Mouse (Mus musculus): ENCODE data around the gene Patl2.
"Not testable (repeated sequence)": the region's sequence is repeated elsewhere in the genome, so short reads cannot be mapped to it uniquely, and the experiment has no call there.

The Patl2 gene

DNA sequence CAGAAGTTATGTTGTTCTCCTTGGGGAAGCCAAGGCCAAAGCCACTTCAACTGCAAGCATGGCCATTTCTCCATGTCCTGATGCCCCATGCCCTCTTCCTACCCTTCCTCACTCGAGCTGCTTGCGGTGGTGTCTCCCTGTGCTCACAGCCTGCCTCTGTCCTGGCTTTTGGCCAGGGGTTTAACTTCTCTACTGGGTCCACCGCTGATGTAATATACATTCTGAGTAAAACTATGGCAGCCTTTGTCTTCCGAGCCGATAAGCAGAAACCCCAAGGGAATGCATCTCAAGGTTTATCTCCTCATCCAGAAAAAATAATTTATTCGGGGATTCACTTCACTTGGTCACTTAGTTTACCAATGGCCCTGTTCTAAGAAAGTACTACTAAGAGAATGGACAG, 39.3 kb downstream of the Patl2 start:
- in situ Hi-C loops (cut with MboI, MseI) = no loop called here

DNA sequence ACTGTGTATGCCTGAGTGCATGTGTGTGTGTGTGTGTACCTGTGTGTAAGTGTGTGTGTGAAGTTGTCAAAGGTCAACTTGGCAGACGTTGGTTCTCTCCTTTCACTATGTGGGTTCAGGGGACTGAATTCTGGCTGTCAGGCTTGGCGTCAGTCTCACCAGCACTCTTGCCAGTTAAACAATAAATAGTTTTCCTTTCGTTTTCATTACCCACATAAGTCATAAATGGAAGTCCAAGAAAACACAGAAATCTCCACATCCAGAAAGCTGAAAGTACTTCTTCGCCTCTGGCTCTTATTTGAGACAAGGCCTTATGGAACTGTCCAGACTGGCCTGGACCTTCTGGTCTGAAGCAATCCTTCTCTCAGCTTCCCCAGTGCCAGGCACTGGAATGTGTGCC, 40.2 kb downstream of the Patl2 start:
- in situ Hi-C loops (cut with MboI, MseI) = no loop called here

DNA sequence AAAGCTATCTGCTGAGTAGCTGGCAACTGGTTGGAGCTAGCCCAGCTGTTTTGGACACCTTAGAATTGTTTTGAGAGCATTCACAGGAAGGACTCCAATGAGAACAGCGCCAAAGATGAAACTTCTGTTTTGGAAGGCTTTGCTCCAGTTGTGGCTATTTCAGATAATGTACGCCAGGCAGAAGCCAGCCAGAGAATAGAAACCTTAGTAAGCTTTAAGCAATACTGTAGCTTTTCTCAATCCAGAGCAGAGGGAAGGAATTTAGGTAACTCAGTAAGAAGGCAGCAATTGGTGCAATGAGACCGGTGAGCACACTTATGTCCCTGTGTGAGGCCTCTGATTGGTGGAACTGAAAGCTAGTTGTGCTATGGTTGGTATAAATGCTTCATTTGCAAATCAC, 42.9 kb downstream of the Patl2 start:
- in situ Hi-C loops (cut with MboI, MseI) = no loop called here

DNA sequence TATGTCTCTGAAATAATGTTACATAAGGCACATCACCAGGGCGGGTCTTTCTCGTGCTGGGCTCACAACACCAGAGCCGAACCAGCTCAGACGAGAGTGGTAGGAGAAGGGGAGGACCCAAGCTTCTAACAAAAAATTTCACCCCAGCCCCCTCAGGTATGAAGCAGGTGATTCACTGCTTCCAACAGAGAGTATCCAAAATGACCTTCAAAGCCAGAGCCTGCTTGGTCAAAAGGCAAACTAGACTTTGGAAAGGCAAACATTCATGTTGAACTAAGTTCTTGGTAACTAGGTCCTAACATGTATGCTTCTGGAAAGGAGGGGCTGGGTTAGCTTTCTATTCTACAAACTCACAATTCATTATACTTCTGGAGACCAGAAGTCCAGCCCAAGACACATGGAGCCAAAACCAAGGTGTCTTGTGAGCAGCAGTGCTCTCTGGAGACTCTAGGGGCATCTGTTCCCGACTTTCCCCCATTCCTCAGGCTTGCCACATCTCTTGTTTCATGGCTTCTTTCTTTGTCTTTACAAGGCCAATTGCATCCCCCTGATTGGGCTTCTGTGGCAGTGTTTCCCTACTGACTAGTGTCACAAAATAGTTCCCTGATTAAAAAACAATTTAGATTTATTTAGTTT, 44.5 kb downstream of the Patl2 start:
- in situ Hi-C loops (cut with MboI, MseI) = no loop called here

DNA sequence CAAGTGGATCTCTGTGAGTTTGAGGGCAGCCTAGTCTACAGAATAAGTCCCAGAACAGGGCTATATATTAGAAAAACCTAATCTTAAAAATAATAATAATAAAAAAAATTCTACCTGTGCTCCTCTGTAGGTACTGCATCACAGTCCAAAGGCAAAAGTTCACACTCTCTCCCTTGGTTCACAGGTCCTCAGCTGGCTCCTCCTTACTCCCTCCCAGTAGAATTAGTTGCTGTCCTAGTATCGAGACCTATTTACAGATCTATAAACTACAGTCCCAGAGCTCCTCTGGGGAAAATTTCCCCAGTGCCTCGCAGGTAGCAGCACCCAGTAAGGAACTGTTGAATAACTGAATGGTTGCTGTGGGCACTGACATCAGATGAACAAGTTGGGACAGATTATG, 45.2 kb downstream of the Patl2 start:
- in situ Hi-C loops (cut with MboI, MseI) = no loop called here

DNA sequence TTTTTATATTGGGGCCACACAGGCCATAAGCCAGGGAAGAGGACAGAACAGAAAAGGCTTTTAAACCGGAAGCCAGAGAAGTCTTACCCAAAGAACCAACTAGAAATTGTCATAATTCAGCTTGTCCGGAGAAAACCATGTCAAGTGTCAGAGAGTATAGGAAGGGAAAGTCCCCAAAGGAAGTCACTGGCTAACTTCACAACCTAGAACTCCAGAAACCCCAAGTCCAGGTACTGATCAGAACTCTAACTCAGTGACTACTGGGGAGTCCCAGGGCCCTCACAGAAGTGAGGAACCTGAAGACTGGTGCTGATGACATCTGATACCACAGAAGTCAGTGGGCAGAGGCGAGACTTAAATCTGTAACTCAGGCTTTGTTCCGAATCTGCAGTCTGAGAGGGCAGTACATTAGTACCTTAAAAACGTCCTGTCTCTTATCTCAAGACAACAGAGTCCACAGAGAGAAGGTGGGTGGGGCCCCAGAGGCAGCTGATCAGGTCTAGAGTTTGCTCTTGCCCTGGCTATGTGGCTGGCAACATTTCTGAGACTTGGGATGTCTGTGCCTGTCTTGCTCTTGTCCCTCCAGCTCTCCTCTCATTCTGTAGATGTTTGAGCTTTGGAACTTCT, 48.0 kb downstream of the Patl2 start:
- in situ Hi-C loops (cut with MboI, MseI) = no loop called here

DNA sequence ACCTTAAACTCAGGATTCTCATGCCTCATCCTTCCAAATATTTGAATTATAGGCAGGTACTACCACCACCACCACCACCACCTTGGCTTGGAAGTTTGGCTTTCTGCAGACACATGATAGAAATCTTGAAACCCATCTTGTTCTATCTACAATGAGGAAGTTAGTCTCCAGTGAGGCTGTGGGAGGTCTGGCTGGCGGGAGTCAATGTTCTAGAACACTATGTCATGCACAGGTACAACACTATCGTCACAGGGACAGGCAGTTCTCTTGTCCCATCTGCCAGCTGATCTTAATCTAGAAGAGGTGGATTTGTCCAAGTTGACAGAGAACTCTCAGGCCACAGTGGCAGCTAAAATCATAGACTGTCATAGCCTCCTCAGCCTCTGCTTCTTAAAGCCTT, 53.4 kb downstream of the Patl2 start:
- in situ Hi-C loops (cut with MboI, MseI) = no loop called here

DNA sequence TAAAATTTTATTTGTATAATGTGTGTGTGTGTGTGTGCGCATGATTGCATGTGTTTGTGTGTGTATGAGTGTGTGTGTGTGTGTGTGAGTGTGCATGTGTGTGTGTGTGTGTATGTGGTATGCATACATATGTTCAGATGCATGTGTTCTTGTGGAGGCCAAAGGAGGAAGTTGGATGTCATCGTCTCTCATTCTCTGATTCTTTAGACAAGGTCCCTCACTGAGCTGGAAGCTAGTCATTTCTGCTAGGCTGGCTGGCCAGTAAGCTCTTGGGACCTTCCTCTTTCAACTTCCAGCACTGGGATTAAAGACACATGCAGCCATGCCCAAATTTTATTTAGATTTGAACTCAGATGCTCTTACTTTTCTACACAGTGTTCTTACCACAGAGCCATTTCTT, 53.9 kb downstream of the Patl2 start:
- in situ Hi-C loops (cut with MboI, MseI) = no loop called here

DNA sequence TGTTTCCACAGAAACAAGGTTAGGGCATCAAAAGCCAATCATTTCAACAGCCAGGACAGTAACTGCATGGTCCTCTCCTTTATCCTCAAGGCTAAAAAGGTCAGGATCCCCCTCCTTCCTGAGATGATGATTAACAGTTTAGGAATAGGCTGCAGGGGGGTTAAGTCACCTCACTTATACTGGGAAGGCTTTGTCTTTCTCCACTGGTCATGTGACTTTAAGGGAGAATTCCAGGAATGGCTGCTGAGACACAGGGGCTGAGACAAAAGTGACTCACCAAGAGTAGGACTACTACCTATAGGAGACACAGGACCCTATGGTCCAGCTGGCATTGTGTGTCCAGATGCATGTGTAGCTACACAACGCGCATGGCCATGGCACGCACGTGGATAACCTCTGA, 58.4 kb downstream of the Patl2 start:
- in situ Hi-C loops (cut with MboI, MseI) = no loop called here

DNA sequence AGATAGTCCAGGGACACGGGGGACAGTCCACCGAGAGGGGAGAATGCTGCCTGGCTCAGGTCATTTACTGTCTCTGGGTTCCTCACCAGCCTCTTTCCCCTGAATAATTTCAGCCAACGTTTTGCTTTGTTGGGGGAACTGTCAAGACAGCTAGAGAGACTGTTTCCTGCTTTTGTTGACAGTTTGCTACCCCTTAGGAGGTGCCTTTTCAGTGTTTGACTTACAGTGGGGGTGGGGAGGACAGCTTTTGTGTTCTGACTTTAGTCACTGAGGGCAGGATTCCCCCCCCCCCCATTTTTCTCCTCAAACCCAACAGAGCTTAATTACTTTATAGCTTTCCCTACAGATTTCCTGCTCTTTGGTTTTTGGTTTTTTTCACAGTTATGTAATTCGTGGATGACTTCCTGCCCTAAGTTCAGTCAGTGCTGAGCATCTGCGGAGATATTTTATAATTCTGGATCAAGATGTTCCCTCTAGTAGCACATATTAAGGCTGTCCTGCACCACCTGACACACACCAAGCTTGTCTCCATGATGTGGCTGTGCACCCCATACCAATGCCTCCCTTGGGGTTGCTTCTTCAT, 59.1 kb downstream of the Patl2 start:
- in situ Hi-C loops (cut with MboI, MseI) = no loop called here

DNA sequence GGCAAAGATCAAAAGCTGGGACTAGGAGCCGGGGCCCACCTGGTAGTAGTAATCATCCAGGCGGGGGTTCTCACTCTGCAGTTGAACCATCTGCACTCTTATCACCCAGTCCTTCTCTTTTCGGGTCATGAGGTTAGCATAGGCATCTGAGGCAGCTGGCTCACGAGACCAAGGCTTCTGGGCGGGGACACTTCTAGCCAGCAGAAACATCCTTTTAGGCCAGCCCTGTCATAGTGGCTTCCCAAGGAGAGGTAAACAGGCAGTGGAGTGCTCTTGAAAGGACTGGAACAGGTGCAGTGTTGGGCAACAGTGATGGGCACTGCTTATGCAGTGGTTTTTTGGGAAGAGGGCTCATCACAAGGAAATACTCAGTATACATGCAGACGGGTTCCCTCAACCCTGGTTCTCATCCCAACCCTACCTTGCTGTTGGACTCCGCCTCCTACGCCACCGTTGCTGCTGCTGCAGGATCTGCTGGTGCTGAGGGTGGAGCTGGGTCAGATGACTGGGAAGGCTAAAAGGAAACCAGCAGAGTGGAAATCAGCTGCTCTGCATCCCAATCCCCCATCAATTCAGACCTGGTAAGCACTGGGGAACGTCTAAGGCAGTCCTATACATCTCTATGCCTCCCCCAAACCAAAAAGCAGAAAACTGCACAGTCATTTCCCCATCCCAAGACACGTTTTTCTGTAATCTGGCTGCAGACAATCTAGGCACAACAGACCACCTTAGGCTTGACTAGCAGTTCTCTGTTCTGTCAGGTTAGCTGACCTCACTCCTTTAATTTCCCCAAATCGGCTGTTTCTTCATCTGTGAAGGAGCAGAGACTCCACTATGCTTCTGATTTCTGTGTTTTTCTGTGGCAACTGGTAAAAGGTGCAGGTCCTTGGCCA, 60.1 kb downstream of the Patl2 start:
- in situ Hi-C loops (cut with MboI, MseI) = no loop called here

DNA sequence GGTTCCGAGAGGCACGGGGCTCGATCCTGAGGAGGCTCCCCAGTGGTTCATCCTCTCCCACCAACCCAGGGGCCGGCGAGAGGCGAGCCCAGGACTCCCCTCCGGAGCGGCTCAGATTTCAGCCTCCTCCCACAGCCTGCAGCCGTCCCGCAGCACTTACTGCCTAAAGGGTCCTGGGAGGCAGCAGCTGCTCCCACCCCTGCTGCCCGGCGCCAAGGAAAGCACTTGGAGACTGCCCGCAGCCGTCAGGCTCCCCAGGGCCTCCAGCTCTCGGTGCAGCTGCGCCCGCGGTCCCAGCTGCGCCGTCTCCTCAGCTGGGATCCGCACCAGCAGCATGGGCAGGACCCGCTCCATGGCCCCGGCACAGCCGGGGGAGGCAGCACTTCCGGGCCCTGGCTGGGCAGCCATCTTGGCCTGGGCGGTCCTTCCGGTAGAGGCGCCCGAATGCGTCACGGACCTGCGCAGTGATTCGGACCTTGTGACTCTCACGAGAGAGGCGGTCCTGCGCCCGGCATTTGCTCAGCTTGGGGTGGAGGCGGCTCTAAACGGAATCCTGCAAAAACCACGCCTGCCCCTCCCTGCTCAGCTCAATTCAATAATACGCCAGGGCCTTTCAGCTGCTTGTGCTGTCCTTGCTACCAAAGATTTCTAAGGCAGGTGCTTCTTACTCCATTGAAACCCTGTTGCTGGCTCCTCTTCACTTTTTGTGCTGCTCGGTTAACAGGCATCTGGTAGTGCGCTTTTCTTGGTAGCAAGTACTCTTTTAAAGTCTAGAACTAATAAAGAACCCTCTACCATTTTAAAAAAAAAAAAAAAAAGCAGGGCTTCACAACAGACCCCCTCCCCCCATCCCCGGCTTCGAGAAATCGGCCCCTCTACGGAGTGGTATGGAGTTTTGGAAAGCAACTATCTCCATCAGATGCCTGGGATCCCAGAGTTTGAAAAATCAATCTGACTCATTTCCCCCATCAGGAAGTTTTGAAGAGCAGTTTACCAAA, 67.7 kb downstream of the Patl2 start, which contains the start of gene Spg11:
Gene Spg11, minus strand, starts transcription at position 426 of the 998 bp plus-strand sequence.
- in situ Hi-C loops (cut with MboI, MseI) = loop anchor here (5.0 kb wide), 1 partner anchor 39 kb away; no protein-coding TSS in a partner anchor

DNA sequence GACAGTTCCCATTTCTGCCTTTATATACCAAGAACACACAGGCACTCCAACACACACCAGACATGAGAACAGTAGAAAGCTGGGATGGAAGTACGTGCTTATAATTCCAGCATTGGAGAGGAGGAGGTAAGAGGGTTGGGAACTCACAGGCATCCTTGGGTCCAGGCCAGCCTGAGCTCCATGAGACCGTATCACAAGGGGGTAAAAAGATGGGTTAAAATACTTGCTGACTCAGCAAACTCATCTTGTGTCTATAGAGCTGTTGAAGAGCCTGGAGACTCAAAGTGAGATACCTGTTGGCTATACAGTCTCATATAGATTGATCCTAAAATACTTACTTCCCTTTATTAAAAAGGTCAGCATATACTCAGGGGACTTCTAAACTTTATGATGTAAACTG, 69.1 kb downstream of the Patl2 start:
- in situ Hi-C loops (cut with MboI, MseI) = loop anchor here (5.0 kb wide), 1 partner anchor 40 kb away; no protein-coding TSS in a partner anchor

DNA sequence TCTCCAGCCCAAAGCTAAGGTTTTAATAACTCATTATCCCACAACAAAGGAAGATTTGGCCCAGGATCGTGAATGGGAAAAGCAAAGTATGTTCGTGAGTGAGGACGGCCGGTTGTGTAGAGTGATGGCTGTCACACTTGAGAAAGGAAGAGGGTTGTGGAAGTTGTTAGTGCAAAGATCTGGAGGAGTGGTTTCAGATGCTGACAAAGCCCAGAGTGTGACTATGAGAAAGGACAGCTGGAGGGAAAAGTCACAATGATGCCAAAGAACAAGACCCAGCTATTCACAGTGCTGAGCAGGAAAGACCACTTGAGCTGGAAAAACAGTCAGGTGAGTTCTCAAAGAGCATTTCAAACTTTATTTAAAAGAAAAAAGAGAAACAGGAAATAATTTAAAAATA, 76.3 kb downstream of the Patl2 start:
- in situ Hi-C loops (cut with MboI, MseI) = no loop called here

DNA sequence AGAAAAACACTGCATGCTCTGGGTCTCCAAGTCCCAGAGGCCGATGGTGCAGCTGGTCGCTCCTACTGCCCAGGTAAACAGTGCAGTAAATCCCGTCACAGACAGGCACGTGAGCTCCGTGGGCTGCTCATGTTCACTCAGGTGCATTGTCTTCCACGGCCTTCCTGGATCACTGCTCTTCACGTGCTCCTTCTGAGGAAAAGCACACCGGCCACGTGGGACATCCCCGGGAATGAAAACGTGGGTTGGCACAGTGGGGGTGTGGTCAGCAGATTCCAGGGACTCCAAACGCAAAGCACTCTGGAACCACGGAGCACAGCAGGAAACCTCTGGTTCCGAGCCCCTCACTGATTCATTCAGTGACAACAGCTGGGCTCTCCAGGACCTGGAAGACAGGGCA, 77.9 kb downstream of the Patl2 start:
- in situ Hi-C loops (cut with MboI, MseI) = no loop called here

DNA sequence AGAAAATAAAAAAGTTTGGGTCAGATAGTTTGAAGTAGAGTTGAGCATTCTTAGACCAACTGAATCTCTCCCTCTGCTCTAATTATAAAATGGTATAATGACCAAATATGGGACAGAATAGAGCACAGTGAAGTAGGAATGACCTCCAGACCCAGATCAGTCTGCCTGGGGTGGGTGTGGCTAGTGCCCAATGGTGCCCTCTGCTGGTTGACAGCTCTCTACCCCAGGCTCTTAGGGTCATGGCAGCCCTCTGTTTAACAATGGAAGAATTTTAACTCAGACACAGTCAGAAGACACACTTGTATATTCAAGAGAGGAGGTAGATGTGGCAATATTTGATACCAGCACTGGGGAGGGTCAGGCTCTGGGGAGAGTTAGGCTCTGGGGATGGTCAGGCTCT, 83.9 kb downstream of the Patl2 start:
- in situ Hi-C loops (cut with MboI, MseI) = no loop called here

DNA sequence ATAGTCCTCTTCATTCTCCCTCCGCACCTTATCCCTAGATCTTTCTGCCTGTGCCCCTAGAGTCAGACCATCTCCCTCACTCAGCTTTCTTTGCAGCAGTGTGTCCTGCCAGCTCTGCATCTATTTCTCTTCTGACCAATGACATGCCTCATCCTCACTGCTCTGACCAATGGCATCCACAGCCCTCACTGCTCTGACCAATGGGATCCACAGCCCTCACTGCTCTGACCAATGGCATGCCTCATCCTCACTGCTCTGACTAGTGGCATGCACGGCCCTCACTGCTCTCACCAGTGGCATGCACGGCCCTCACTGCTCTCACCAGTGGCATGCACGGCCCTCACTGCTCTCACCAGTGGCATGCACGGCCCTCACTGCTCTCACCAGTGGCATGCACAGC, 88.3 kb downstream of the Patl2 start:
- in situ Hi-C loops (cut with MboI, MseI) = not testable (repeated sequence)

DNA sequence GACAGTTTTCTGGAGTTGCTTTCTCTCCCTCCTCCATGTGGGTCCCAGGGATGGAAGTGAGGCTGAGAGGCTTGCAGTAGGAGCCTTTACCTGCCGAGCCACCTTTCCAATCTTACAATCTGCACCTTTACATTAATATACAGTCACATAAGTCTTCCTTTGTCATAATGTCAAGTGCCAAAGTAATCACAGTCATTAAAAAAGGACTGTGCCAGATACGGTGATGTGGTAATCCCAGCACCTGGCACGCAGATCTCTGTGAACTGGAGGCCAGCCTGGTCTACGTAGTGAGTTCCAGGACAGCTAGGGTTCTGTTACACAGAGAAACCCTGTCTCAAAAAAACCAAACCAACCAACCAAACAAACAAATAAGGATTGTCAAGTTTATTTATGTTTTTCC, 92.1 kb downstream of the Patl2 start:
- in situ Hi-C loops (cut with MboI, MseI) = no loop called here

DNA sequence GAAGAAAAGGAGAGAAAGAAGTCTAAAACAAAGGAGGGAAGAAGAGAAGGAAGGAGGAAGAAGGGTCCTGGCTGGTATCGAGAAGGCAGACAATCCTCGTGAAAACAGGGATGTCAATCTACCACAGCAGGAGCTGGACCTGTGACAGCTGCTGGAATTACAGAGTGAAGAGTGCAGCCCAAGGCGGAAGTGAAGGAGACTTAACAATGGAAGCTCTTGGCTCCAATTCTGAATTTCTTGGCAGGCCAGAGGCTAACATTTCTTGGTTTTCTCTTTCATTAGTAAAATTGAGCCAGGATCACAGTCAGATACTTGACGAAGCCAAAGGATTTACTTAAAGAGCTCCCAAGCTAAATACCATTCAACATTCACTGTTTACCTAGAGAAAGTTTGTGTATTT, 99.5 kb downstream of the Patl2 start:
- in situ Hi-C loops (cut with MboI, MseI) = no loop called here

DNA sequence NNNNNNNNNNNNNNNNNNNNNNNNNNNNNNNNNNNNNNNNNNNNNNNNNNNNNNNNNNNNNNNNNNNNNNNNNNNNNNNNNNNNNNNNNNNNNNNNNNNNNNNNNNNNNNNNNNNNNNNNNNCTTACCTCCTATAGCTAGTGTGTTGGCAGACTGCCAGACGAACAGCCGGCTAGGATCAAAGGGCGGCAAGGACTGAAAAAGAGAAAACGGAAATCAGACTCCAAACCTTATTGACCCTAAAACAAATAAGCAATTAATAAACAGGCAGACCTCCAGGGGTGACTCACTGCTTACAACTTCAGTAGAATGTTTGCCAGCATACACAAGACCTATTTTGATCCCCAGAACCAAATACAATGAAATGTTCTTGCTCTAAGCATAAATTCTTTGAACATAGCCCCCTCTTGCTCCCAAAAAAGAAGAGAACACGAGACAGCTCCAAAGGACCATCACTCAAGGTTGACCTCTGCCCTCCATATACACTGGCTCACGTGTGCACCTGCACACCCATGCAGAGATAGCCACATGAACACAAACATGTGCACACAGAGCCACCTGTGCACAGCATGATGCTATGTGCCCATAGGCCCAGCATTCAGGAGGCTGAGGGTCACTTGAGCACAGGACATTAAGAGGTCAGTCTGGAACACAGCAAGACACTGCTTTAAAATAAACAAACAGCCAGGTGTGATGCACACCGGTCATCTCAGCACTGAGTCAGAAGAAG, 104.1 kb downstream of the Patl2 start:
- in situ Hi-C loops (cut with MboI, MseI) = no loop called here
